Mouse (Mus musculus) liver, embryonic 16.5 days (tissue): Measurements from ENCODE around the gene Prtn3. TPM values are rescaled to one million over a fixed set of nuclear protein-coding genes. Genes with fewer than 3 reads are reported as not detected.
A peak's percentile ranks its signal among the peaks of the same experiment; 100 is the strongest.
"Not testable (repeated sequence)": the region's sequence is repeated elsewhere in the genome, so short reads cannot be mapped to it uniquely, and the experiment has no call there.

Source experiments
- ATAC-seq: fragments of 200-750 bp; cut with Nextera tagmentation; 2 replicates; pipeline ENCODE4 v1.8.0; 2017; ENCODE audit warnings: low read depth, mild to moderate bottlenecking, moderate number of reproducible peaks, moderate library complexity
- H3K27ac ChIP-seq: fragments of 300-500 bp; sonication (generic); 2 replicates; pipeline ENCODE4 v1.5.1; 2014; ENCODE audit warnings: mild to moderate bottlenecking, low read length
- H3K27me3 ChIP-seq: fragments of 300-500 bp; sonication (generic); 2 replicates; pipeline ENCODE4 v1.6.1; 2014; ENCODE audit warnings: low read depth, low read length, mixed read lengths; ENCODE audit not compliant: control insufficient read depth, insufficient read depth
- H3K36me3 ChIP-seq: fragments of 300-500 bp; sonication (generic); 2 replicates; pipeline ENCODE4 v1.6.1; 2014; ENCODE audit warnings: mild to moderate bottlenecking; ENCODE audit not compliant: control insufficient read depth, insufficient read depth
- H3K4me1 ChIP-seq: fragments of 300-500 bp; sonication (generic); 2 replicates; pipeline ENCODE4 v1.6.1; 2014; ENCODE audit warnings: low read depth, low read length, mixed read lengths; ENCODE audit not compliant: control insufficient read depth
- H3K4me2 ChIP-seq: fragments of 300-500 bp; sonication (generic); 2 replicates; pipeline ENCODE4 v1.6.1; 2014; ENCODE audit warnings: low read depth, low read length, mixed read lengths
- H3K4me3 ChIP-seq: fragments of 300-500 bp; sonication (generic); 2 replicates; pipeline ENCODE4 v1.5.1; 2014; ENCODE audit warnings: low read depth, mild to moderate bottlenecking, low read length
- H3K9ac ChIP-seq: fragments of 300-500 bp; sonication (generic); 2 replicates; pipeline ENCODE4 v1.6.1; 2014; ENCODE audit warnings: low read depth, low read length
- H3K9me3 ChIP-seq: fragments of 300-500 bp; sonication (generic); replicated peaks from 2 replicates; pipeline ENCODE4 v1.6.1; 2016; ENCODE audit warnings: low read length; ENCODE audit not compliant: control insufficient read depth
- WGBS: fragments of 180-500 bp; shearing (Covaris S2); extraction: QIAGEN DNeasy Blood & Tissue Kit; methylation state at CpG from one replicate; pipeline ENCODE4 v1.1.7; 2014; ENCODE audit not compliant: insufficient replicate concordance; 5-methylcytosine and 5-hydroxymethylcytosine counted together
- polyA plus RNA-seq: library from polyadenylated mRNA; unstranded; fragments of >200 nt; fragmentation: Nextera tagmentation; extraction: Ambion mirVana; gene quantifications from 2 replicates; pipeline ENCODE4 v1.2.1, GENCODE M21; 2015

The Prtn3 gene
- polyA plus RNA-seq, 1 experiment from 2014 or later, result 96.8 TPM

DNA sequence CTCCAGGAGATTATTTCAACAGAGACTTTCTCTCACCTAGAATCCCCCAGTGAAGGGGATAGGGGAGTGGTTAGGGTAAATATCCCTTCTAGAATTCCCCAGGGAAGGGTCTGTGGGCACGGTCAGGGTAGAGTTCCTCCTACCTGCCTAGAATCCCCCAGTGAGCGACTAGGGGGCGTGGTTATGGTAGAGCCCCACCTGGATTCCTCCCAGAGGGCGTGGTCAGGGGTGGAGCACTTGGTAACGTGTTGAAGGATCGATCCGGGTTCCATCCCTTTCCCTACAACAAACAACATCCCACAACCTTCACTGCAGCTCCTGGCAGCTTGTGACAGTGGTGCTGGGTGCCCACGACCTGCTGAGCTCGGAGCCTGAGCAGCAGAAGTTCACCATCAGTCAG lies 6.4 kb downstream of the Prtn3 start:
- peaks cover 7% of the 10 kb centered on the region for H3K27me3 ChIP-seq
- ATAC-seq, result peak; percentile 30; the same call in 1 of the 2 replicates
- WGBS, result 8% methylated on average over 9 of the region's 9 CpGs
- H3K9ac ChIP-seq, result no peak overlapping the region
- peak overlapping the region; percentile 35 for H3K4me3 ChIP-seq
- no peaks in the 10 kb centered on the region for H3K36me3 ChIP-seq
- H3K27ac ChIP-seq, result no peak overlapping the region
- H3K9me3 ChIP-seq, result no peaks in the 10 kb centered on the region
- peaks cover 44% of the 10 kb centered on the region for H3K4me1 ChIP-seq
- H3K4me2 ChIP-seq, result peak overlapping the region; percentile 37

DNA sequence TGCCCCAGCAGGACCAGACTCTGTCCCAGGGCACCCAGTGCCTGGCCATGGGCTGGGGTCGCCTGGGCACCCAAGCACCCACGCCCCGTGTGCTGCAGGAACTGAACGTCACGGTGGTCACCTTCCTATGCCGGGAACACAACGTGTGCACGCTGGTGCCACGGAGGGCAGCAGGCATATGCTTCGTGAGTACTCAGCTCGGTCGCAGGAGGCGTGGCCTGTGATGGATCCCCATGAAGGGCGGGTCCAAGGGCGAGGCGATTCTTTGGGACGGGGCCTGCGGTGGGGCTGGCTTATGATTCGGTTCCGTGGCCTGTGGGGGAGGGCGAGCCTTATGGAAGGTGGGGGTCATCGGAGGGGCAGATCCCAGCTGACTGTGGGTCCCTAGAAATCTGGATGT lies 7.7 kb downstream of the Prtn3 start:
- no peak overlapping the region for H3K27ac ChIP-seq
- H3K27me3 ChIP-seq, result peaks cover 7% of the 10 kb centered on the region
- H3K9ac ChIP-seq, result no peak overlapping the region
- H3K4me1 ChIP-seq, result peaks cover 43% of the 10 kb centered on the region
- peak overlapping the region; percentile 40 for H3K4me2 ChIP-seq
- no peaks in the 10 kb centered on the region for H3K36me3 ChIP-seq
- peak overlapping the region; percentile 26 for H3K4me3 ChIP-seq
- 4% methylated on average over 22 of the region's 22 CpGs for WGBS
- no peaks in the 10 kb centered on the region for H3K9me3 ChIP-seq
- no peak for ATAC-seq

DNA sequence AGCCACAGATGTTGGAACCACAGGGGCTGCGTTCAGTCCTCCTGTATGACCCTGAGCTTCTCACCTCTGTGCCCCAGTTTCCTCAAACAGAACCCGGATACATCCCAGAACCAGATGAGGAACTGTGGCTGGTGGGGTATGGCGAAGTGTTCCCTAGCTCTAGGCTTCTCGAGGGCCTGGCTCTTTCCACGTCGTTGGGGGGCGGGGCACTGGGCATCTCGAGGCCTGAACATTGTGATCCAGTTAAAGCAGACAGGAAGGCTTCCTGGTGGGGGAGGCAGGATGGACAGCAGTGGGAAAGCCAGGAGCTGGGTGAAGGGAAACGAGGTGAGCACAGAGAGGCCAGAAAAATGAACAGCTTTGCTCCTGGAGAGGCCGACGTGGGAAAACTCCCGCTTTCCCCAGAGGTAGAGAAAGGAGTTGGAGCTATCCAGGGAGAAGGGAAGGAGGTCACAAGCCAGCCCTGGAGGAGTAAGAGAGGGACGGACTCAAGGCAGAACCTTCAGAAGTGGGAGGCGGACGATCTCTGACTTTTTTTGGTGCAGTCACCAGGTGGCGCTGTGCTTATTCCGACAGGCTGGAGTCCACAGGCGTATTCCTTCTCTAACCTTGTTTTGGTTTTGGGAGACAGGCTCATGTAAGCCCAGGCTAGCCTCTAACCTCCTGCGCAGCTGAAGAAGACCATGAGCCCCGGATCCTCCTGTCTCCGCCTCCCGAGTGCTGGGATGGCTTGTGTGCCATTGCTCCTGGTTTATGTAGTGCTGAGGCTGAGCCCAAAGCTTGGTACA lies 9.2 kb downstream of the Prtn3 start:
- no peak overlapping the region for H3K4me3 ChIP-seq
- H3K9ac ChIP-seq, result no peak overlapping the region
- no peak for ATAC-seq
- H3K9me3 ChIP-seq, result no peaks in the 10 kb centered on the region
- H3K27ac ChIP-seq, result 0 out of 2 replicates have a peak overlapping the region, but pooled peaks have one; percentile 36
- 14% methylated on average over 22 of the region's 22 CpGs for WGBS
- no peaks in the 10 kb centered on the region for H3K36me3 ChIP-seq
- H3K4me1 ChIP-seq, result peaks cover 30% of the 10 kb centered on the region
- H3K27me3 ChIP-seq, result peaks cover 7% of the 10 kb centered on the region
- 0 out of 2 replicates have a peak overlapping the region, but pooled peaks have one; percentile 15 for H3K4me2 ChIP-seq

DNA sequence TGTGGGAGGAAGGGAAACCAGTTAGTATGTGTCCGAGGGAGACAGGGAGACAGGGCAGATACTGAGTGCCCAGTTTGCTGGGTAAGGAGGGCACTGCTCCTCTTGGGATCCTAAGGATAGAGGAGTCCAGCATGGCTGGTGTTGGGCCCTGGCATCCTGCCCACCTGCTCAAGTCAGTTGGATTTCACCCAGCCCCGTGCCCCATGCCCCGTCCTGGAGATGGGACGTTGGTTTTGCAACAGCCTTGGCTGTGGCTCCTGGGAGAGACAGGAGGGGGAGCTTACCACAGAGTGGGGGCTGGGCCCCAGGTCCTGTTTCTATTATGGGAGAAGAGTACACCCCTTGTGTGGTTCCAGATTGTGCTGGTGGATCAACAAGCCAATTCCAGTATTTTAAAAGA lies 10.2 kb downstream of the Prtn3 start:
- no peak overlapping the region for H3K4me3 ChIP-seq
- no peak overlapping the region for H3K27ac ChIP-seq
- H3K4me1 ChIP-seq, result peaks cover 26% of the 10 kb centered on the region
- 30% methylated on average over 4 of the region's 4 CpGs for WGBS
- ATAC-seq, result peak; percentile 27; the same call in 1 of the 2 replicates
- no peak overlapping the region for H3K9ac ChIP-seq
- H3K4me2 ChIP-seq, result no peak overlapping the region
- H3K9me3 ChIP-seq, result no peaks in the 10 kb centered on the region
- no peaks in the 10 kb centered on the region for H3K36me3 ChIP-seq
- peaks cover 7% of the 10 kb centered on the region for H3K27me3 ChIP-seq

DNA sequence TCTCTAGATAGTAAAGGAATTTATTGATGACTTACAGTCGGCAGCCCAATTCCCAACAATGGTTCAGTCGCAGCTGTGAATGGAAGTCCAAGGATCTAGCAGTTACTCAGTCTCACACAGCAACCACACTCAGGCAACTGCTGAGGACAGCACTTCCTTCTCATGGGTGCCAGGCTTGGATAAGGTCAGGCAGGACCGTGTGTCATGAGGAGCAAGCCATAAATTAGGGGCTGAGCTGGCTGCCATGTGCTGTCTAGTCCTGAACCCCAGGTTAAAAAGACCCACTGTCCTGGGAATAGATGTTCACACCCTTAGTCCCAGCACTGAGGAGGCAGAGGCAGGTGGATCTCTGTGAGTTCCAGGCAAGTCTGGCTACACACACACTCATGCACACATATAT lies 10.7 kb downstream of the Prtn3 start:
- 36% methylated on average over 3 of the region's 3 CpGs for WGBS
- not testable (repeated sequence) for H3K27me3 ChIP-seq, H3K9me3 ChIP-seq, H3K9ac ChIP-seq, H3K4me3 ChIP-seq, H3K4me2 ChIP-seq, ATAC-seq, H3K36me3 ChIP-seq, H3K27ac ChIP-seq
- peaks cover 25% of the 10 kb centered on the region for H3K4me1 ChIP-seq

DNA sequence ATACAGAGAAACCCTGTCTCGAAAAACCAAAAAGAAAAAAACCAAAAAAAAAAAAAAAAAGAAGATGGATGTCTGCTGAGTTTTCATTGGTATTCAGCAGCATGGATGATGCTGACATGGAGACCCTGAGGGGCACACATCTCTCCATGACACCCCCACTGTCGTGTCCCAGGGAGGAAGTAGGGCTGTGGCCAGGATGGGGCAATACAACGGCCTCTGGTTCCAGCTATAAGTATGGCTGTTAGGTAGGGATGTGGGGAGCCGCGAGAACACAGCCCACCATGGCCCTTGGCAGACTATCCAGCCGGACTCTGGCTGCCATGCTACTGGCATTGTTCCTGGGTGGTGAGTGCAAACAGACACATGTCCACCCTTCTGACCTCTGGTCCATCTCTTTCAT lies 11.8 kb downstream of the Prtn3 start, which contains the start of gene Elane:
Gene Elane (plus strand): TSS at position 194 of the 400 bp plus-strand sequence.
- no peaks in the 10 kb centered on the region for H3K9me3 ChIP-seq
- ATAC-seq, result no peak
- H3K9ac ChIP-seq, result no peak within 1 kb of the TSS
- WGBS, result 49% methylated on average over 6 of the region's 6 CpGs
- no peak within 1 kb of the TSS for H3K4me2 ChIP-seq
- H3K27ac ChIP-seq, result no peak within 1 kb of the TSS
- H3K36me3 ChIP-seq, result no peaks in the 10 kb centered on the region
- H3K4me3 ChIP-seq, result no peak within 1 kb of the TSS
- peaks cover 7% of the 10 kb centered on the region for H3K27me3 ChIP-seq
- H3K4me1 ChIP-seq, result peaks cover 13% of the 10 kb centered on the region

DNA sequence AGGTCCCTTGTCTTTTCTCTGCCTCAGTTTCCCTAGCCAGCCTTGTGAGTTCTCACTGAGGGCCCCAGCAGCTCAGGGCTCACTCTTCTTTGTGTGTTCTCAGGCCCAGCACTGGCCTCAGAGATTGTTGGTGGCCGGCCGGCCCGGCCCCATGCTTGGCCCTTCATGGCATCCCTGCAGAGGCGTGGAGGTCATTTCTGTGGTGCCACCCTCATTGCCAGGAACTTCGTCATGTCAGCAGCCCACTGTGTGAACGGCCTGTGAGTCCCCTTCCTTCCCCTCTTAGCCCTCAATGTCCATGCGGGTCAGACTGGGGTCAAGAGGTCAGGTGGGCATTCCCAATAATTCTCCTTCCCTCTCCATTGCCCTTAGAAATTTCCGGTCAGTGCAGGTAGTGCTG lies 12.3 kb downstream of the Prtn3 start:
- Histone ChIP-seq H3K4me3 (no peak overlapping the region), H3K36me3 (no peaks in the 10 kb centered on the region), H3K27ac (no peak overlapping the region), H3K9me3 (no peaks in the 10 kb centered on the region), H3K4me1 (peaks cover 9% of the 10 kb centered on the region), H3K9ac (no peak overlapping the region), H3K27me3 (peaks cover 7% of the 10 kb centered on the region), H3K4me2 (no peak overlapping the region)
- 66% methylated on average over 8 of the region's 8 CpGs for WGBS
- no peak for ATAC-seq

DNA sequence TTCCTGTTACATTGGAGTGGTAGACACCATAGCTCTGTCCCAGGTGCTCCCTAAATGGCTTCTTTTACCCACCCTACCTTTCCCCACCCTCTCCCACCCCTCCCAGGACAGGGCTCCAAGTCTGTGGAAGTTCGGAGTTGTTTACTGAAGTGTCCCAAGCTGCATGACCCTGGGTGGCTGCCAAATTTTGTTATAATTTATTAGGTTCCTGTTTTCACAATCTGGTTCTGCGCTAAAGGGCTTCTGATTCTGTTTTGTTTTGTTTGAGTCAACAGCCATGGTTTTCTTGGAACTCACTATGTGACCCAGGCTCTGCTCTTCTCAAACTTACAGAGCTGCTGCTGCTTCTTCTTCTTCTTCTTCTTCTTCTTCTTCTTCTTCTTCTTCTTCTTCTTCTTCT lies 15.1 kb downstream of the Prtn3 start:
- H3K4me1 ChIP-seq, result no peaks in the 10 kb centered on the region
- no peak overlapping the region for H3K4me2 ChIP-seq
- 38% methylated on average over 2 of the region's 2 CpGs for WGBS
- H3K9ac ChIP-seq, result no peak overlapping the region
- no peak for ATAC-seq
- no peak overlapping the region for H3K27ac ChIP-seq
- no peaks in the 10 kb centered on the region for H3K36me3 ChIP-seq
- no peaks in the 10 kb centered on the region for H3K9me3 ChIP-seq
- no peak overlapping the region for H3K4me3 ChIP-seq
- H3K27me3 ChIP-seq, result no peaks in the 10 kb centered on the region

DNA sequence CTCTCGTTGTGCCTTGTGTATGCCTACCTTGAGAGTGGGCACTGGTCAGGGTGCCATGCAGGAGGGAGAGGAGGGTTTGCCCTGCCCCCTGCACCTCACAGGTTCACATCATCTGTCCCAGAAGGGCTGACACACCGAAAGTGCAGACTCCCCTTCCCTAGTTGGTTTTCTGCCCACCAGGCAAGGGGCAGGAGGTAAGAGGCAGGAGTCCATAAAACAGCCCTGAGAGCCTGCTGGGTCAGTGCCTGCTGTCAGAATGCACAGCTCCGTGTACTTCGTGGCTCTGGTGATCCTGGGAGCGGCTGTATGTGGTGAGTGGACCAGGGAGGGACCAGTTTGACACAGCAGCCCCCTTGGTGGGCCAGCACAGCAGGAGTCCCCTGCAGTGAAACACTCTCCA lies 16.4 kb downstream of the Prtn3 start, which contains the start of gene Cfd:
Gene Cfd (plus strand): TSS at position 184 of the 400 bp plus-strand sequence.
- 52% methylated on average over 5 of the region's 5 CpGs for WGBS
- Histone ChIP-seq H3K4me1 (no peaks in the 10 kb centered on the region), H3K4me3 (no peak within 1 kb of the TSS), H3K27ac (no peak within 1 kb of the TSS), H3K9me3 (no peaks in the 10 kb centered on the region), H3K27me3 (no peaks in the 10 kb centered on the region), H3K4me2 (no peak within 1 kb of the TSS), H3K9ac (no peak within 1 kb of the TSS), H3K36me3 (no peaks in the 10 kb centered on the region)
- ATAC-seq, result no peak
